Mouse (Mus musculus): ENCODE measurements at regions not wholly inside any gene's neighbourhood (a gene's known extent, or its start where the extent isn't known, plus 50 kb on each side); places are given as distances from the start of the nearest gene placed in this dataset.

GRCm38 (mm10) chr6:89003197-89003923 lies 101.3 kb downstream of the Tpra1 start:
- WGBS = 37% methylated on average over 6 of the region's 6 CpGs
- no peak for DNase-seq (ENCODE audit: low read depth, low spot score)

DNA sequence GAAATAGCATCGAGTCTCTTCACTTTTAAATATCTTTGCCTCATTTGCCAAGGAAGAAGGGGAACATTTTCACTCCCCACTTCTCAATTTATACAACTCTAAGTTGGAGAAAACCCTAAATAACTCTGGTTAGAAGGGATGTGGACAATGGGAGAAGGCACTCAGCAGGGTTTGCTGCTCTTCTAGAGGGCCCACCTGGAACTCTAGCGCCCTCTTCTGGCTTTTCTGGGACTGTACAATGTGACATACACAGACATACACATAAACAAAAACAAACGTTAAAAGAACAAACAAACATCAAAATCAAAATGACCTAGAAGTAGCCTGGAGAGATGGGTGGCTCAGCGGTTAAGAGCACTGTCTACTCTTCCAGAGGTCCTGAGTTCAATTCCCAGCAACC lies 103.0 kb downstream of the Tpra1 start:
- DNase-seq (ENCODE audit: low read depth, low spot score) = no peak
- WGBS = 49% methylated on average over 4 of the region's 4 CpGs

GRCm38 (mm10) chr6:89006997-89007396 lies 104.9 kb downstream of the Tpra1 start:
- WGBS = 56% methylated on average over 17 of the region's 17 CpGs
- DNase-seq (ENCODE audit: low read depth, low spot score) = no peak

GRCm38 (mm10) chr6:89007516-89007915 lies 105.5 kb downstream of the Tpra1 start:
- no peak for DNase-seq (ENCODE audit: low read depth, low spot score)
- 78% methylated on average over 2 of the region's 2 CpGs for whole genome bisulfite sequencing

GRCm38 (mm10) chr6:89008614-89009171 lies 106.6 kb downstream of the Tpra1 start:
- no peak for DNase-seq (ENCODE audit: low read depth, low spot score)
- 4% methylated on average over 18 of the region's 18 CpGs for WGBS

DNA sequence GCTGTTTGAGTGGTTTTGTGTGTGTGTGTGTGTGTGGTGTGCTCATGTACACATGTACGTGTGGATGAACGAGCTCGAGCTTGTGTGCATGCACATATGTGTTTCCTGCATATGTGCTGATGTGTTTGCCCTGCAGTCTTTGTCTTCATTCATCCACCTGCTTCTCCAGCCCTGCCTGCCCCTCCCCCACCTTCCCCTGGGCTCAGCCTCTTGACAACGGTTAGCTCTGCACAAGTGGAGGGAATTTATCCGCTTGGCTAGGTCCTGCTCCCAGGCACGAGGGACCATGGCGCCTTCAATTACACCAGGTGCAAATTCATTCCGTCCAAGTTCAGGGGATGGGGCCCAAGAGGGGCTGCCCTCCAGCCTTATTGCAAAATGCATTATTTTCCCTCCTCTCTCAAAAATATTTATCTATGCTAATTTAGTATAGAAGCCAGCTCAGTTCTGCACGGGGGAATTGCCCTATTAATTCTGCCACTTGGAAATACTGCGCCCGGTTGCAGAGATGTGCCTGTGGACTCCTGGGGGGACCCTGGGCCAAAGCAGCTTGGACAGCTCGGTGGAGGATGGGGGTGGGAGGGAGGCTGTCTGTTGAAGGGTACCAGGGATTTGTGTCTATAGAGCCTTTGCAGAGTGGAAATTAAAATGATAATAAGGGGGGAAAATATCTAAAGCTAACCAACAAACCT lies 111.1 kb downstream of the Tpra1 start:
- WGBS = 52% methylated on average over 12 of the region's 12 CpGs
- no peak for DNase-seq (ENCODE audit: low read depth, low spot score)

GRCm38 (mm10) chr6:89013690-89014061 lies 111.6 kb downstream of the Tpra1 start:
- WGBS = 70% methylated on average over 8 of the region's 8 CpGs
- no peak for DNase-seq (ENCODE audit: low read depth, low spot score)

DNA sequence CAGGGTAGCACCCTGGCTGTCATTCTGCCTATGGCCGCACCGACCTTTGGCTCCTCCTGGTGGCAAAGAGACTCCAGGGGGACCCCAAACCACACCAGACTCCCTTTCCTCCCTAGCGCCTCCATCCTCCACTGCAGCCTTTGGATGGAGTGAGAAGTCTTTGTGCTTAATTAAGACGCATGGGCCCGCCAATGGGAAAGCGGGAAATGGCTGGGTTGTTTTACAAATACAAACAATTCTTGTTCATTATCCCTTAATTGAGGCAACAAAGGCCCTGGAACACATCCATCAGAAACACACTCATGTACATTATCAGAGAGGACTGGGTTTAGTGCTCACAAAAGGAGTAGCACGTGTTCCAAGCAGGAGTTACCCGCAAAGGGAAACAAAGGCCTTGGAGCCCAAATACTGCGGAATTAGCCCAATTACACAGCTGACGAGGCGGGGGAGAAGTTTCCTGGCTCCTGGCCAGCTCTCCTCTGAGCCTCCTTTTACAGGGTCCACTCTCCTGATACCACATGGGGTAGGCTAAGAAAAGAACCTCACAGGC lies 122.1 kb downstream of the Tpra1 start:
- DNase-seq (ENCODE audit: low read depth, low spot score) = no peak
- WGBS = 42% methylated on average over 11 of the region's 11 CpGs

- WGBS = 29% methylated on average over 5 of the region's 5 CpGs
- no peak for DNase-seq (ENCODE audit: low read depth, low spot score)
These were observed 131.6 kb downstream of the Tpra1 start for GRCm38 (mm10) chr6:89033433-89034298.

- DNase-seq (ENCODE audit: low read depth, low spot score) = no peak
These were observed 132.4 kb downstream of the Tpra1 start for GRCm38 (mm10) chr6:89034455-89034854.

DNA sequence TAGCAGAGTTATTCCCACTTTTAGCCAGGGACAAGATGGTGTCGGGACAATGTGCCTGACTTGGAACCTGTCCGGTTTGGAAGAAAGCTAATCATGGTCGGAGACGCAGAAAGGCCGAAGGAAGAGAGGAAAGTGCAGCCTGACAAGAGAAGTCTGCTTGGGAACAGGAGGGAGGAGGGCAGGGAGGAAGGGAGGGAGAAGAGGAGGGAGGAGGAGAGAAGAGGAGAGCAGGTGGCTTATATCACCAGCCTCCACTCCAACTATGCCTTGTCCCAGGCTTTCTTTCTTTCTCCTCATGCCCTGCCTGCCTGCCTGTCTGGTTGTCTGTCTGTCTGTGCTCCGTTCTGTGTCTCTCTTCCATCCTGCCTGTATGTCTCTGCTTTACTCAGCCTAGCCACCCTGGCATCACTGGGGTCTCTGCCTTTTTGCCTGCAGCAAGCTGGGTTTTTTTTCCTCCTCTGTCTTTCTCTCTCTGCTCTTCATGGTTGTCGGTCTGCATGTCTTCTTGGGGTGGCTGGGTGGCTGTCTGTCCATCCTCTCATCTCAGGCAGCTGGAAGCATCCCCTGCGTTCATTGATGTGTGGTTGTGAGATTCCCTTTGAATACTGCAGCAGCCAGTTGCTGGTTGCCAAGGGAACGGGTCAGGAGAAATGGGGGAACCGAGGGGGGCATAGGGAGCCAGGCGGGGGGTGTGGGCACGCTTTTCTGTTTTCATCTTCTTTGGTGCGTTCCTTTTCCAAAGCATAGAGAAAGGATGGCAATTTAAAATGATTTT lies 133.2 kb downstream of the Tpra1 start:
- DNase-seq (ENCODE audit: low read depth, low spot score) = no peak
- WGBS = 70% methylated on average over 13 of the region's 13 CpGs

More at GRCm38 (mm10) chr6:89034455-89034854, 132.4 kb downstream of the Tpra1 start:
- 54% methylated on average over 3 of the region's 3 CpGs for WGBS

DNA sequence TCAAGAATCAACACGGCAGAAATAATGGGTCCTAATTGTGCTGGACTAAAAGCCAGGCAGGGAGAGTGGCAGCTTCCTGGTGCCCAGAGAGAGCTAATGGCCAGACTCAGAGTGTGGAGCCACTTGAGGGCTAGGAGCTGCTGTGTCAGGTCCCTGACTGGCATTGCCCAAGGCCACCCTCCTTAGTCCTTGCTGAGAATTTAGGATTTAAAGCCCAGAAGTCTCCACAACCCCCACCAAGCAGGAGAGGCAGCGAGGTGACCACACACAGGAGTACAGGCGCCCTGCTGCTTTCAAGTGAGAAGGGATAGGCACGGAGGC lies 133.7 kb downstream of the Tpra1 start:
- 77% methylated on average over 4 of the region's 4 CpGs for WGBS
- DNase-seq (ENCODE audit: low read depth, low spot score) = no peak

DNA sequence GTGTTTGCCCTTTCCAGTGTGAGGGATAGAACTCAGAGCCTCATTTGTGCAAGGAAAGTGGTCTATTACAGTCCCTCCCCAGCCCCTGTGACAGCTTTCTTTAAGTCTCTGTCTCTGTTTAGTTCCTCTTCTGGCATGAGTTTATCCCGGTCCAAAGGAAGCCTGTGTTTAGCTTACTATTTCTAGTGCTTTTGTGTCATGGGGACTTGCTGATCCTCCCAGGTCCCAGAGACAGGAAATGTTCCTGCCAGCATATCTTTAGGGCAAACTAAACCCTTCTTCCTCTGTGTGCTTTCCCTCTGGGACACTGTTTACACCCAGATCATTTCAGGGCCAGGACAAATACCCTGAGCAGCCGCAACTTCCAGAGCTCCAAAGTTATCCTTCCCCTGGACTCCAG lies 135.3 kb downstream of the Tpra1 start:
- no peak for DNase-seq (ENCODE audit: low read depth, low spot score)
- WGBS = 21% methylated on average over 2 of the region's 2 CpGs

- WGBS = 46% methylated on average over 7 of the region's 7 CpGs
- no peak for DNase-seq (ENCODE audit: low read depth, low spot score)
These were observed 135.8 kb downstream of the Tpra1 start for GRCm38 (mm10) chr6:89037901-89038300.

- 87% methylated on average over 4 of the region's 4 CpGs for WGBS
- DNase-seq (ENCODE audit: low read depth, low spot score) = no peak
These were observed 138.9 kb downstream of the Tpra1 start for GRCm38 (mm10) chr6:89040919-89041318.

DNA sequence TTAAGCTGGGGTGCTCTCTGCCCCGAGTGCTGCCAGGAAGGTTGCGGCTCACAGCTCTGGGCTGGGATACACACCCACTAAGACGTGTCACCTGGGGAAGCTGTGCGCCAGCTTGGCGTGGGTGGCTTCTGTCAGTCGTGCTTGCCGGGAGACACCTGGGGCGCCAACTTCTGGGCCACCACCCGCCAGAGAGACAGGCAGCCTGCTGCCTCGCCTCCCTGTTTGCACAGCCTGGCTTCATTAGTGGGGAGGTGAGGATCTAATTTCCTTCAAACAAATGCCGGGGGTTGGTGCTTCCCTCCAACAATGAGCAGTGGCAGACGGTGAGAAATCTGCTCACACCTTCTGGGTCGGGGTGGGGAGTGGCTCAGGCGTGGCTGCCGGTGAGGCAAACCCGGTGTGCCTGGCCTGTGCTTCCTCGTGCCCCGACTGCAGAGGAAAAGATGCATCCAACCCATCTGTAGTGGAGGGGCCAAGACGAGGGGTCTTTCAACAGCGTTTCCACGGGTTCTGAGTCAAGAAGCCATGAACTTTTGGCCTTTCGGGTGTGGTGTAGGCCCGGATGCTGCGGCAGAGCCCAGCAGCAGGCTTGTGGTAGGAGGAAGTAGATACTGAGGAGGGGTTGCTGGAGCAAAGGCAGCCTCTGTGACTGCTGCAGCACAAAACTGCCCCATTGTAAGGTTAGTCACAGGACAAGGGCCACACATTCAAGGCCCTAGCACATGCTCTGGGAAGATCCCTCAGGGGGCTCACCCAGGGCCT lies 140.6 kb downstream of the Tpra1 start:
- 23% methylated on average over 24 of the region's 24 CpGs for WGBS

DNA sequence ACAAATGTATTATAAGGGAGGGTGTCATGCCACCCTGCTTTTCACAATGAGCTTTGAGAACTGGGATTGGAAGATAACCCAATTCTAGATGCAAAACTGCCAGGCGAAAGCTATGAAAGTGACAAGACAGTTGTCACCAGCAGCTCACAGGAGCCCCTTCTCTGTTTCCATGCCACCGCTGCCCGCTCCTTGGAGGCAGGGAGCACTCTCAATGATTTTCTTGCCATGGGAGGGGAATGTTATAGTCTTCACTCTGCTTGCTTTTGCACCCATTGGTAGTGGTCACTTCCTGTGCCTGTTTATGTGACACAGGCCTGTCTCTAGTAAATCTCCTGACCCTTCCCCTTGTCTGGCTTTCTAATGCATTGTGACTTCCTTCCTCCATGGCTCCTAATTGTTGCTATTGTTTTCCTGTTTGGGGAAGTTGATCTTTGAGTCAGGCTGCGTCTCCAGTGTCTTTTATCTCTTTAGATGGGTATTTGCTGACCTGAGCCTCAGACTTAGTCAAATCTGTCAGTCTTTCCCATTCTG lies 143.4 kb downstream of the Tpra1 start:
- WGBS = 72% methylated on average over 4 of the region's 4 CpGs
- DNase-seq (ENCODE audit: low read depth, low spot score) = no peak

More for the DNA sequence above, 140.6 kb downstream of the Tpra1 start:
- no peak for DNase-seq (ENCODE audit: low read depth, low spot score)

DNA sequence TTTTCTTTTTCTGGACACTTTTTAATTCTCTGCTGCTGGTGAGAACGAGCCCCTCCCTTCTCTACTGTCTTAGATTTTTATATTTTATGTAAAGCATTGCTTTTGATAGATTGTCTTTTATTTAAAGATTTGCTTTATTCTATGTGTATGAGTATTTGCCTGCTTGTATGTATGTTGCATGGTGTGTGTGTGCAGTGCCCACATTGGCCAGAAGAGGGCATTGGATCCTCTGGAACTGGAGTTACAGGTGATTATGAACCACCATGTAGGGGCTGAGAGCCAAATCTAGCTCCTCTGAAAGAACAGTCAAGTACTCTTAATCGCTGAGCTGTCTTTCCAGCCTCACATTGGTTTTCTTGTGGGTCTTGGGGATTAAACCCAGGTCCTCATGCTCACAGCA lies 144.4 kb downstream of the Tpra1 start:
- no peak for DNase-seq (ENCODE audit: low read depth, low spot score)
- 79% methylated on average over 2 of the region's 2 CpGs for WGBS
